Mouse (Mus musculus): Measurements from ENCODE around the gene Megf11. TPM values are rescaled to one million over a fixed set of nuclear protein-coding genes. Genes with fewer than 3 reads are reported as not detected.

Megf11 gene
- polyA plus RNA-seq, 1 experiment from 2014 or later: 0.56 TPM

DNA sequence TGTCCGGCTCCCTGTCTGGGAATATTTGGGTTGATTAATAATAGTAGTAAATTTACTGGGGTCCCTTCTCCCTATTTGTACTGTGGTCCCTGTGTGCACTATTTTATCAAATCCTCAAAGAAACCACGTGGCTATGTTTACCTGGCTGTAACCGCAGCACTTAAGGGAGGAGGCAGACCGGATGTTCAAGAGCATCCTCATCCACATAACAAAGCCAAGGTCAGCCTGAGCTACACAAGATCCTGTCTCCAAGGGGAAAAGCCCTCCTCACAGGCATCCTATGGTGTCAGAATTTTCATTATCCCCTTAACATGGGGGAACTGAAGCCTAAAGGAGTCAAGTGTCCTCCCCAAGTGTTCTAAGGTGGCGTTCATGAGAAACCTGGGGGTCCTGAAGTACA is 232.0 kb downstream of the Megf11 start:
- H3K9me3 ChIP-seq (ENCODE audit: low read length): no peaks in the 10 kb centered on the region
- no peak overlapping the region for H3K4me3 ChIP-seq (ENCODE audit: low read depth, low read length)
- TF ChIP-seq EP300 (IDR thresholded peaks at IDR 0.05) (no peak), CTCF (IDR thresholded peaks at IDR 0.05) (no peak)
- no peak overlapping the region for H3K4me2 ChIP-seq (replicated peaks; ENCODE audit: low read depth, low read length)
- 39% methylated on average over 5 of the region's 5 CpGs for WGBS
- H3K9ac ChIP-seq (replicated peaks; ENCODE audit: low read depth): no peak overlapping the region
- ATAC-seq (no peak), DNase-seq (ENCODE audit: low spot score) (no peak)
- no peaks in the 10 kb centered on the region for H3K27me3 ChIP-seq (replicated peaks; ENCODE audit: insufficient read depth, low read length)
- no peak overlapping the region for H3K27ac ChIP-seq (ENCODE audit: low read length)
- H3K36me3 ChIP-seq (ENCODE audit: insufficient read depth, low read length): no peaks in the 10 kb centered on the region
- H3K4me1 ChIP-seq (ENCODE audit: insufficient read depth, low read depth, low read length): no peaks in the 10 kb centered on the region

DNA sequence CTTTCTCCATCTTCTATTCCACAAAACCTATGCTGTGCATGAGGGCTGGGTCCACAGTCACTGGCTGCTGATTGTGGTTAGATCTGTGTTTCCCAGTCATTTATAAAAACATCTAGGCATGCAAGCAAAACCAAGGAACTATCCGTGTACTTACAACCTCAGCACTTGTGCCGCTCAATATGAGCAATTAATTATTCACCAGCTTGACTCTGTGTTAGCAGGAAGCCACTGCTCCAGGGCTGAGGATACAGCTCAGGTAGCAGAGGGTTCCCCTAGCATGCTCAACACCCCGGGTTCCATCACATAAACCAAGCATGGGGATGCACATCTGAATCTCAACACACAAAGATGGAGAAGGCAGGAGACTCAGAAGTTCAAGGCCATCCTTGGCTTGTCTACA is 233.0 kb downstream of the Megf11 start:
- no peak overlapping the region for H3K9ac ChIP-seq (replicated peaks; ENCODE audit: low read depth)
- no peaks in the 10 kb centered on the region for H3K27me3 ChIP-seq (replicated peaks; ENCODE audit: insufficient read depth, low read length)
- DNase-seq (ENCODE audit: low spot score): no peak
- WGBS: 69% methylated on average over 3 of the region's 3 CpGs
- H3K27ac ChIP-seq (ENCODE audit: low read length): no peak overlapping the region
- TF ChIP-seq CTCF (IDR thresholded peaks at IDR 0.05) (no peak), EP300 (IDR thresholded peaks at IDR 0.05) (no peak)
- no peaks in the 10 kb centered on the region for H3K9me3 ChIP-seq (ENCODE audit: low read length)
- H3K4me3 ChIP-seq (ENCODE audit: low read depth, low read length): no peak overlapping the region
- no peaks in the 10 kb centered on the region for H3K4me1 ChIP-seq (ENCODE audit: insufficient read depth, low read depth, low read length)
- ATAC-seq: no peak
- no peaks in the 10 kb centered on the region for H3K36me3 ChIP-seq (ENCODE audit: insufficient read depth, low read length)
- H3K4me2 ChIP-seq (replicated peaks; ENCODE audit: low read depth, low read length): no peak overlapping the region

GRCm38 (mm10) chr9:64619440-64619839 is 234.0 kb downstream of the Megf11 start:
- WGBS: 68% methylated on average over 10 of the region's 10 CpGs
- ATAC-seq (no peak), DNase-seq (ENCODE audit: low spot score) (no peak)
- Histone ChIP-seq H3K27ac (ENCODE audit: low read length) (no peak overlapping the region), H3K36me3 (ENCODE audit: insufficient read depth, low read length) (no peaks in the 10 kb centered on the region), H3K4me3 (ENCODE audit: low read depth, low read length) (no peak overlapping the region), H3K9ac (replicated peaks; ENCODE audit: low read depth) (no peak overlapping the region), H3K27me3 (replicated peaks; ENCODE audit: insufficient read depth, low read length) (no peaks in the 10 kb centered on the region), H3K9me3 (ENCODE audit: low read length) (no peaks in the 10 kb centered on the region), H3K4me2 (replicated peaks; ENCODE audit: low read depth, low read length) (no peak overlapping the region), H3K4me1 (ENCODE audit: insufficient read depth, low read depth, low read length) (no peaks in the 10 kb centered on the region)
- TF ChIP-seq EP300 (IDR thresholded peaks at IDR 0.05): no peak
- no peak for TF ChIP-seq CTCF (IDR thresholded peaks at IDR 0.05)

DNA sequence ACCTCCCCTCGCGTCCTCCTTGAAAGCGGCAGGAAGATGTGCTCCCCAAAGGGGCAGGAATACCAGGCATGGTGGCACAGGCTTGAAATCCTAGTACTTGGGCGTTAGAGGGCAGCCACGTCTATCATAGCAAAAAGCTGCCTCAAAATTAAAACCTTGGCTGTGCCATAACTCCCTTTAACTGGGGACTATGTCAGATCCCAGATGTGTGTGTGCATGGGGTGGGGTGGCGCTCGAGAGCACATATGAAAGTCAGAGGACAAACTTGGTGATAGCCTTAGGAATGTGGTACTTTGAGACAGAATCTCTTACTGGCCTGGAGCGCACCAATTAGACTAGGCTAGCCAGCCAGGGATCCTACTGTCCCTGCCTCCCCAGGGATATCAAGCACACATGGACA is 235.2 kb downstream of the Megf11 start:
- Histone ChIP-seq H3K27me3 (replicated peaks; ENCODE audit: insufficient read depth, low read length) (no peaks in the 10 kb centered on the region), H3K4me2 (replicated peaks; ENCODE audit: low read depth, low read length) (no peak overlapping the region), H3K9ac (replicated peaks; ENCODE audit: low read depth) (no peak overlapping the region), H3K9me3 (ENCODE audit: low read length) (no peaks in the 10 kb centered on the region), H3K36me3 (ENCODE audit: insufficient read depth, low read length) (no peaks in the 10 kb centered on the region), H3K27ac (ENCODE audit: low read length) (no peak overlapping the region), H3K4me3 (ENCODE audit: low read depth, low read length) (no peak overlapping the region), H3K4me1 (ENCODE audit: insufficient read depth, low read depth, low read length) (no peaks in the 10 kb centered on the region)
- DNase-seq (ENCODE audit: low spot score) (no peak), ATAC-seq (no peak)
- TF ChIP-seq EP300 (IDR thresholded peaks at IDR 0.05) (no peak), CTCF (IDR thresholded peaks at IDR 0.05) (no peak)
- 72% methylated on average over 8 of the region's 8 CpGs for WGBS

DNA sequence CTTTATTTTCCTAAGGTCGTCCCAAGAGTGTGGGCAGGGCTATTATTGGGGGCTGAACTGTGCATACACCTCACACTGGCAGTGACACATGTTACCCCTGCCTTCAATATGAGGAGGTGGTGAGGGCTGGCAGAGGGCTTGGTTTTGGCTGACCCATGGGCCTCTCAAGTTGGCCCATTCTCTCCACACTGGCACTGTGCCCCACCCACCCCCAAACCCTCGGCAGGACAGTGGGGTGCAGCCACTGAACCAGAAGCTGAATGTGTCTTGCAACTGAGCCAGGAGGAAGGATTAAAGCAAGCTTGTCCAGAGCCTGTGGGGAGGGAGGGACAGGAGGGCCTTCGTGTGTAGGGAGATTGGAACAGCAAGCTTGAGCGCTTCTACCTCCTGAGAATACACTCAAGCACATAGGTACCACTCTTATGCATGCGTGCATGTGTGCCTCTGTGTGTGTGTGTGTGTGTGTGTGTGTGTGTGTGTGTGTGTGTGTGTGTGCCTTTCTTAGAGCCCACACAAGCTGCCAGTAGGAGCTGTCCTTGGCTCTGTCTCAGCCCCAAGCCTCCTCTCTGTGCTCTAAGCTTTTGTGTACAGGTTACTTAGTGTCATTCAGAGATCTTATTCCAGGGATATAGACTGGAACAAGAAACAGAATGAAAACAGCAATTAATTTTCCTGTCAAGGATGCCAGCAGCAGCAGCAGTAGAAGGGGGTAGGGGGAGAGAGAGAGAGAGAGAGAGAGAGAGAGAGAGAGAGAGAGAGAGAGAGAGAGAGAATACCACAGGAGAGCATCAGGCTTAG is 236.3 kb downstream of the Megf11 start:
- H3K9me3 ChIP-seq (ENCODE audit: low read length): no peaks in the 10 kb centered on the region
- H3K36me3 ChIP-seq (ENCODE audit: insufficient read depth, low read length): no peaks in the 10 kb centered on the region
- no peaks in the 10 kb centered on the region for H3K27me3 ChIP-seq (replicated peaks; ENCODE audit: insufficient read depth, low read length)
- DNase-seq (ENCODE audit: low spot score): no peak
- no peak overlapping the region for H3K9ac ChIP-seq (replicated peaks; ENCODE audit: low read depth)
- 54% methylated on average over 5 of the region's 5 CpGs for WGBS
- no peaks in the 10 kb centered on the region for H3K4me1 ChIP-seq (ENCODE audit: insufficient read depth, low read depth, low read length)
- TF ChIP-seq CTCF (IDR thresholded peaks at IDR 0.05): no peak
- no peak for TF ChIP-seq EP300 (IDR thresholded peaks at IDR 0.05)
- H3K4me3 ChIP-seq (ENCODE audit: low read depth, low read length): no peak overlapping the region
- H3K4me2 ChIP-seq (replicated peaks; ENCODE audit: low read depth, low read length): no peak overlapping the region
- no peak overlapping the region for H3K27ac ChIP-seq (ENCODE audit: low read length)
- ATAC-seq: no peak

DNA sequence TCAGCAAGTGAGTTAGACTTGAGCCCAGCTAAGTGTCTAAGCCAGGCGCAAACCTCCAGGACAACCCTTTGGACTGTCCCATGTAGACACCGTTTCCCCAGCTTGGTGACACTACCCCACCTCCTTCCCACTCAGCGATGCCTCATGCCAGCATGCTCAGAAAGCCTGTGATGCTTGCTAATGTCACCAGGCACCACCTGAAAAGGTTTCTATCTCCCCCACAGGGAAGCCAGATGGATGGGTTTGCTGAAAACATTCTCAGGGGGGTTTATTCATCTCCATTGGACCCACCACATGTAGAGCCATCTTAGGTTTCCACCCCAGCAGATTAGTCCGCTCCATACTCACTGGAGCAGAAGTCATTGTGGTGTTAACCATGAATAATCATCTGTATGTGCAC is 237.9 kb downstream of the Megf11 start:
- DNase-seq (ENCODE audit: low spot score) (no peak), ATAC-seq (no peak)
- Histone ChIP-seq H3K4me2 (replicated peaks; ENCODE audit: low read depth, low read length) (no peak overlapping the region), H3K36me3 (ENCODE audit: insufficient read depth, low read length) (no peaks in the 10 kb centered on the region), H3K4me1 (ENCODE audit: insufficient read depth, low read depth, low read length) (no peaks in the 10 kb centered on the region), H3K4me3 (ENCODE audit: low read depth, low read length) (no peak overlapping the region), H3K27ac (ENCODE audit: low read length) (no peak overlapping the region), H3K9ac (replicated peaks; ENCODE audit: low read depth) (no peak overlapping the region), H3K27me3 (replicated peaks; ENCODE audit: insufficient read depth, low read length) (no peaks in the 10 kb centered on the region), H3K9me3 (ENCODE audit: low read length) (no peaks in the 10 kb centered on the region)
- WGBS: 87% methylated on average over 4 of the region's 4 CpGs
- TF ChIP-seq CTCF (IDR thresholded peaks at IDR 0.05) (no peak), EP300 (IDR thresholded peaks at IDR 0.05) (no peak)
